Comparison of ENCODE assay signal across 16 mouse cellular contexts in genomic region chr14:22167285-22167684, GRCm38 (mm10).
DNase-seq lines count a peak whose midpoint lies in the region; ATAC-seq and TF ChIP-seq lines count a peak whose summit lies in the region.
"Had no signal": no experiment of that assay in that cellular context is flagged by ENCODE, and none has a peak within 500 bp of the region (broad histone marks: within the 10 kb centered on the region; RNA-seq: fewer than 3 reads in every experiment).

No protein-coding gene starts in this region.

- no peaks in the 10 kb centered on the region for H3K9me3 ChIP-seq in heart, embryonic 16.5 days (replicated peaks; ENCODE audit: control insufficient read depth, low read length)
- H3K9me3 ChIP-seq in neural tube, embryonic 11.5 days (ENCODE audit: control insufficient read depth, low read length), result no peaks in the 10 kb centered on the region
- no peaks in the 10 kb centered on the region for H3K9me3 ChIP-seq in limb, embryonic 14.5 days (ENCODE audit: control insufficient read depth, low read length)
- H3K9me3 ChIP-seq: liver, embryonic 15.5 days had no signal

- peak; percentile 49 for ATAC-seq in heart, embryonic 16.5 days (replicated peaks; ENCODE audit: extremely low read depth, insufficient read depth, low FRiP score)
- no peak for ATAC-seq in neural tube, embryonic 11.5 days (ENCODE audit: insufficient read depth, low FRiP score, low TSS enrichment)
- peak; percentile 29; the same call in 1 of the 2 replicates for ATAC-seq in limb, embryonic 14.5 days (ENCODE audit: low FRiP score, low read depth)
- ATAC-seq: intestine, embryonic 16.5 days had no signal

- 41% methylated on average over 7 of the region's 7 CpGs for WGBS in heart, embryonic 16.5 days
- 35% methylated on average over 7 of the region's 7 CpGs for WGBS in neural tube, embryonic 11.5 days
- WGBS in limb, embryonic 14.5 days, result 16% methylated on average over 7 of the region's 7 CpGs

- no peak overlapping the region for H3K4me3 ChIP-seq in heart, embryonic 16.5 days (ENCODE audit: low read length)
- H3K4me3 ChIP-seq in neural tube, embryonic 11.5 days (ENCODE audit: low read depth, low read length), result no peak overlapping the region
- H3K4me3 ChIP-seq in limb, embryonic 14.5 days (replicated peaks; ENCODE audit: low read length), result no peak overlapping the region
- H3K4me3 ChIP-seq: liver, embryonic 15.5 days had no signal

- H3K27me3 ChIP-seq in heart, embryonic 16.5 days (ENCODE audit: control insufficient read depth, insufficient read depth, low read length), result no peaks in the 10 kb centered on the region
- H3K27me3 ChIP-seq in neural tube, embryonic 11.5 days (ENCODE audit: control insufficient read depth, insufficient read depth, low read length), result no peaks in the 10 kb centered on the region; the same call in 1 of the 2 replicates
- no peaks in the 10 kb centered on the region for H3K27me3 ChIP-seq in limb, embryonic 14.5 days (ENCODE audit: control insufficient read depth, insufficient read depth, low read length)

- peak overlapping the region; percentile 46 for H3K4me2 ChIP-seq in heart, embryonic 16.5 days (ENCODE audit: low read depth, low read length)
- peak overlapping the region; percentile 35; the same call in 1 of the 2 replicates for H3K4me2 ChIP-seq in neural tube, embryonic 11.5 days (ENCODE audit: low read depth)
- H3K4me2 ChIP-seq in limb, embryonic 14.5 days (replicated peaks; ENCODE audit: low read depth, low read length, severe bottlenecking), result peak overlapping the region; percentile 36
- H3K4me2 ChIP-seq: liver, embryonic 15.5 days had no signal

- 0 out of 2 replicates have a peak overlapping the region, but pooled peaks have one; percentile 36 for H3K9ac ChIP-seq in heart, embryonic 16.5 days (ENCODE audit: low read length)
- no peak overlapping the region for H3K9ac ChIP-seq in neural tube, embryonic 11.5 days (ENCODE audit: low read length)
- no peak overlapping the region for H3K9ac ChIP-seq in limb, embryonic 14.5 days (ENCODE audit: low read depth, low read length, severe bottlenecking)
- H3K9ac ChIP-seq: liver, embryonic 15.5 days had no signal

- DNase-seq in embryo, embryonic 10 days (ENCODE audit: low spot score), result peak; percentile 41
- DNase-seq in embryo, embryonic 10.5 days (ENCODE audit: low spot score), result no peak
- DNase-seq in heart, adult 18-20 months, result no peak
- DNase-seq in neural tube, embryonic 11.5 days (ENCODE audit: low spot score), result peak; percentile 29
- no peak for DNase-seq in neural tube, embryonic 10.5 days (ENCODE audit: extremely low spot score, low spot score)
- DNase-seq in limb, embryonic 14.5 days (ENCODE audit: low spot score), result peak; percentile 39
- DNase-seq in cerebellum, adult 18-20 months, result no peak
- DNase-seq: adrenal gland, postnatal 14 days; cerebellum, adult 9-10 months; lung, postnatal 4 days; midbrain, embryonic 14.5 days; right cerebral cortex, postnatal 25 days; thymus, adult 18-20 months had no signal

- no peak overlapping the region for H3K27ac ChIP-seq in heart, embryonic 16.5 days (ENCODE audit: low read length)
- peak overlapping the region; percentile 89 for H3K27ac ChIP-seq in neural tube, embryonic 11.5 days (ENCODE audit: low read depth, low read length)
- H3K27ac ChIP-seq in limb, embryonic 14.5 days (replicated peaks; ENCODE audit: low read depth, low read length), result no peak overlapping the region; the same call in 1 of the 2 replicates
- H3K27ac ChIP-seq: liver, embryonic 15.5 days had no signal

- no peaks in the 10 kb centered on the region for H3K36me3 ChIP-seq in heart, embryonic 16.5 days (ENCODE audit: control insufficient read depth, insufficient read depth)
- H3K36me3 ChIP-seq in neural tube, embryonic 11.5 days (ENCODE audit: control insufficient read depth, insufficient read depth, low read length), result no peaks in the 10 kb centered on the region
- no peaks in the 10 kb centered on the region for H3K36me3 ChIP-seq in limb, embryonic 14.5 days (ENCODE audit: control insufficient read depth, insufficient read depth, low read length)
- H3K36me3 ChIP-seq: liver, embryonic 15.5 days had no signal

- peaks cover 9% of the 10 kb centered on the region for H3K4me1 ChIP-seq in heart, embryonic 16.5 days (ENCODE audit: control insufficient read depth, insufficient read depth, low read length)
- peaks cover 30% of the 10 kb centered on the region for H3K4me1 ChIP-seq in neural tube, embryonic 11.5 days (ENCODE audit: control insufficient read depth, insufficient read depth, low read length)
- H3K4me1 ChIP-seq in limb, embryonic 14.5 days (ENCODE audit: control insufficient read depth, insufficient read depth, low read length), result peaks cover 28% of the 10 kb centered on the region
- H3K4me1 ChIP-seq: liver, embryonic 15.5 days had no signal

- TF ChIP-seq POLR2A in limb, embryonic 14.5 days (IDR thresholded peaks at IDR 0.05; ENCODE audit: borderline replicate concordance, extremely low read depth, insufficient read depth, insufficient read length), result no peak

Comparison
In these comparisons a context has a peak if more than half of its experiments do, and no peak if none do; other contexts are left out.
1. DNase-seq: peak in embryo, embryonic 10 days (single experiment), neural tube, embryonic 11.5 days (single experiment) and limb, embryonic 14.5 days (single experiment); none in embryo, embryonic 10.5 days (single experiment), heart, adult 18-20 months (0 of 2), neural tube, embryonic 10.5 days (single experiment) and cerebellum, adult 18-20 months (0 of 2).
2. Peak in every context shown above with its lines, with median percentiles within 50 percentile points of each other: H3K4me2 ChIP-seq.